Mouse (Mus musculus) mature B cell (primary cell): ENCODE measurements around the gene Egr2.

Experiments
- in situ Hi-C: fragments of 300-500 bp; cut with MboI; formaldehyde crosslinking; loops from 2 replicates; pipeline ENCODE4 v1.14.3; 2019

The Egr2 gene

DNA sequence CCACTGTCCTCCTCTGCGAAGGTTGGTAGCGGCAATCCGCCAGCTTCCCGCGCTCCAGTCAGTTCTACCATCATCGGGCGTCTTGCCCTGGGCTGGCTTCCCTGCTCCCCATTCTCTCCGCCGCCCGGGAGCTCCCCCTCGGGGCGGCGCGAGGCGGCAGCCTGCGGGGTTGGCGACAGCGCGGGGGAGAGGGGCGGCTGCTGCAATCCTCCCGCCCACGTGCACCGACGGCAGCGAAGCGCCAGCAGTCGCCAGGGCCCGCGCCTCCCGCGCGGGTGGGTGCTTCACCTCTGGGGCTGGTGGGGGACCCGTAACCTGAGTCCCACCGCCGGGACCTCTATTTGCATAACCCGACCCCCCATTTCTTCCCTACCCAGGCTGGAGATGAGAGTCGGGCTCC, at the start of gene Egr2:
Gene Egr2, plus strand, starts transcription at position 220 of the 400 bp plus-strand sequence.
- in situ Hi-C loops = loop anchor here (10.0 kb wide), 2 partner anchors 190 to 230 kb away; no protein-coding TSS in a partner anchor

GRCm38 (mm10) chr10:67487496-67487895, 47.8 kb upstream of the Egr2 start:
- in situ Hi-C loops = no loop called here

- in situ Hi-C loops = no loop called here
Observed at GRCm38 (mm10) chr10:67489836-67490235, 45.4 kb upstream of the Egr2 start.

- in situ Hi-C loops = no loop called here
Observed at GRCm38 (mm10) chr10:67490632-67491031, 44.6 kb upstream of the Egr2 start.

GRCm38 (mm10) chr10:67492161-67492571, 43.1 kb upstream of the Egr2 start:
- in situ Hi-C loops = no loop called here

DNA sequence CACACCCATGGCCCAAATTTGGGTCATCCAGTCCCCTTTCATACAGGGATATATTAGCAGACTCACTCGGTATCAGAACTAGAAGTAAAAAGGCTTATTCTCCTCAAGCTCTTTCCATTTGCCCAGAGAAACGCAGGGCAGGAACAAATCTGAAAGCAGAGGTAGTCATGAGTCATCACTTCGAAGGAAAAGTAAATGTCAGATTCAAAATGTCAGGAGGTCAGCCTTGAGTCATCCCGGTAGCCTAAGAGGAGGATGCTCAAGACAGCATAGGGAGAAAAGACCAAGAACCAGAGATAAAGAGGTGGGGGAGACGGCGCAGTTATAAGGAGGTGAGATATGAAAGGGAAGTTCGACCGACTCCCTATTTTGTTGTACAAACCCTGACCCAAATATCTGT, 41.7 kb upstream of the Egr2 start:
- in situ Hi-C loops = no loop called here

GRCm38 (mm10) chr10:67497144-67497892, 38.0 kb upstream of the Egr2 start:
- in situ Hi-C loops = no loop called here

DNA sequence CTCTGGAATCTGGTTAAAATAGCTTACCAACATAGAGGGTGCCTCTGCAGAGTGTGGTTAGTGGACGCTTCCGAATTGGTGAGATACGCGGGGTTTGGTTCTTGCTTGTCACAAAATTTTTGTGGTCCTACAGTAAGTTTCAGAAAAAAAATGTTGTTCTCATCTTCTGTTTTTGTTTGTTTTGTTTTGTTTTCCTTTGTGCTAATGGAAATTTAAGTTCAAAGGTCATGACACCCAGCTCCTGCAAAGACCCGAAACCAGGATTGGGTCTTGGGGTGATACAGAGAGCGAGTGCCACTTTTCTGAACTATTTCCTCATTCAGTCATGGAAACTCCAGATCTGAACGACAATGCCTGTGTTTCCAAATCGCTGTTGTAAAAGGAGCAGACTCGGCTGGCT, 37.3 kb upstream of the Egr2 start:
- in situ Hi-C loops = no loop called here

GRCm38 (mm10) chr10:67503320-67503995, 31.8 kb upstream of the Egr2 start:
- in situ Hi-C loops = no loop called here

- in situ Hi-C loops = no loop called here
Observed at GRCm38 (mm10) chr10:67504046-67504445, 31.2 kb upstream of the Egr2 start.

DNA sequence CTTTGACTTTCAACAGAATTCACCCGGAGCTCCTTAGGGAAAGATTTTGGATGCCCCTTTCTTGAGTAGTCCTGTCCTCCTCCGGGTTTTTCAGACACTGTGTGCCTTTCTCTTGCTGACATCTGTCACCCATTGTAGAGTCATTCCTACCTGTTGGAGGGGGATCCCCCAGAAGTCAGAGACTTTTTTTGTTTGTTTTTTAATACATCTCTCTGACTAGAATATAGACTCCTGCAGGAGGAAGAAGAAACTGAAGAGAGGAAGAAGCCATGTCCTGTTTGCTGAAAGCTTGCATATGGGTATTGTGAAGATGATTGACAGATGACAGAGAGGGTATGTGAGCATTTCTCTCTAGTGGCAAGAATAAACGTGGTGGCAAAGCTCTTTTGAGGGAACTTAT, 30.0 kb upstream of the Egr2 start:
- in situ Hi-C loops = no loop called here

GRCm38 (mm10) chr10:67512211-67512610, 23.1 kb upstream of the Egr2 start:
- in situ Hi-C loops = no loop called here

GRCm38 (mm10) chr10:67512871-67513270, 22.4 kb upstream of the Egr2 start:
- in situ Hi-C loops = no loop called here

GRCm38 (mm10) chr10:67518733-67519132, 16.5 kb upstream of the Egr2 start:
- in situ Hi-C loops = no loop called here

- in situ Hi-C loops = no loop called here
Observed at GRCm38 (mm10) chr10:67524130-67524529, 11.1 kb upstream of the Egr2 start.

- in situ Hi-C loops = no loop called here
Observed at GRCm38 (mm10) chr10:67524694-67525093, 10.6 kb upstream of the Egr2 start.

DNA sequence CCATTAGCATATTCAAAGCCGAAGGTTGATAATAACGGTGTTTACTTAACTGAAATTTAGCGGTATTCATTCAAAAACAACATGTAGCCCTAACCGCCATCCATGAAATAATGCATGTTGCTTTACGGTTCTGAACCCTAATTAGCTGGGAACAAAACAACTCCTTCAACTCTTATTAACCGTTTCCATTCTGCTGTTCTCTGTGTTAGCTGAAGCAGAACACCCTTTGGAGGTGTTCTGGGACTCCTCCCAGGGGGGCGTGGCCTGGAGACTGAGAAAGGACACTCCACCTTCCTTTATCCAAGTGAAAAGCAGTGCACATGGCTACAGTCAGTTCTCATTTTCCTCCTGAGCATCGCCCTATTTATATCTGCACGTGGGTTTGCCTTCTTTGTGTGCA, 8.8 kb upstream of the Egr2 start:
- in situ Hi-C loops = no loop called here

DNA sequence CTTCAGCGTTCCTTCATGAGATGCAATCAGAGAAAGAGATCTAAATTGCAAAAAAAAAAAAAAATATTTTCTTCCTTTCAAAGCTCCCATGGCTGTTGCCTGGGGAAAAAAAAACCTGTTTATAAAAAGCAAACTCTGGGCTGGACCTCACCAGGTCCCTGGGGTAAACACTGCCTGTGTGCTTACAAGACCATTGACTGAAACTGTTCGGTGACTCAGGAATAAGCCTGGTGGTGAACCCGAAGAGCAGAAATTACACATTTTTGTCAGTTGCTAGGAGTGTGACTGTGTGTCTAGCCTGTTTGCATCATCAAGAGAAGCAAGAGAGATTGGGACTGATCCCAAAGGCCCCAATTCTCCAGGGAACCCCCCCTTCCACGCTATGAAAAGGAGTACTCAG, 5.5 kb upstream of the Egr2 start:
- in situ Hi-C loops = loop anchor here (10.0 kb wide), 2 partner anchors 195 to 235 kb away; no protein-coding TSS in a partner anchor

DNA sequence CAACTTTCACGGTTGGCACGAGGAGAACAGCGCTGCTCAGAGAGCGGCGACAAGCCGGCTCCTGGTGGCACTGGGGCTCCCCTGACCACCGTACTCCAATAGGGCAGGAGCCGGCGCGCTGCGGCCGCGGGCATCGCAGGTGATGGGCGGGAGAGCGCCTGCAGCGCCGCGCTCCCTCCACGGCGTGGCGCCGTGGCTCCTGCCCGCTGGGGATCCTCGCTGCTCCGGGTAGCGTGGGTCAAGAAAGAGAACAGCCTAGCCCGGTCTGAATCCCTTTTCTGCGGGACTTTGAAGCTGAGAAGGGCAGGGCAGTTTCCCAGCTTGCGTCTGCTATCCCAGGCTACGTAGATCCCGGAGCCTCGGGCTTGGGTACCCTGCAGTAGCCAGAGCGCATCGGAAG, 697 bp downstream of the Egr2 start:
- in situ Hi-C loops = loop anchor here (10.0 kb wide), 2 partner anchors 189 to 229 kb away; no protein-coding TSS in a partner anchor

- in situ Hi-C loops = loop anchor here (10.0 kb wide), 2 partner anchors 188 to 228 kb away; no protein-coding TSS in a partner anchor
Observed at GRCm38 (mm10) chr10:67536621-67537141, 1.4 kb downstream of the Egr2 start.

DNA sequence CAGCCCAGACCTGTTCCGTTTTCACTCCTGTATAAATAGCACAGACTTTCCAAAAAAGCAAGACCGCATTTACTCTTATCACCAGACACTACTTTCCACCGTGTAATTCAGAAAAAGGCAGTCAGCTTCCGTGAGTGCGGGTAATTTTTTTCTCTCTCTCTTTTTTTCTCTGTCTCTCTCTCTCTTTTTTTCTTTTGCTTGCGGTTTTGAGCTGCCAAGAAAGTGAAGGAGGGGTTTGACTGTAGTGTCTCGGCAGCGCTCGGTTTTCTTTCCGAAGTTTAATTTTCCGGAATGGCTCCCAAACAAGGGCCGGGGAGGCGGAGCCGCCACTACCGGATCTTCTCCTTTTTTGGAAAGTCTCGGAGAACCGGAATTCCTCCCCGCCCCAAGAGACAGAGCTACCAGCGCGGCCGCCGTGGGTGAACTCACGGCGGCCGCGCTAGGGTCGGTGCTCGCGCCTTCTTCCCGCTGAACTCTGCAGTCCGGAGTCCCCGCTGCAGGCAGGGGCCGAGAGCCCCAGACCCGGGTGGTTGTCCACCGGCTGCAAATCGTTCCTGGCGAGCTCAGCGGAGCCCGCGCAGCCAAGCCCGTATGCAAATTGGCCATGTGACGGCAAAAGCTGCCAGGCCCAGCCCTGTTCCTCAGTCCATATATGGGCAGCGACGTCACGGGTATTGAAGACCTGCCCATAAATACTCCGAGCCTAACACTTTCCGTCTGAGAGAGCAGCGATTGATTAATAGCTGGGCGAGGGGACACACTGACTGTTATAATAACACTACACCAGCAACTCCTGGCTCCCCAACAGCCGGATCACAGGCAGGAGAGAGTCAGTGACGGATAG, 2.1 kb downstream of the Egr2 start:
- in situ Hi-C loops = loop anchor here (10.0 kb wide), 2 partner anchors 187 to 227 kb away; no protein-coding TSS in a partner anchor

GRCm38 (mm10) chr10:67538106-67538505, 2.8 kb downstream of the Egr2 start:
- in situ Hi-C loops = loop anchor here (10.0 kb wide), 2 partner anchors 187 to 227 kb away; no protein-coding TSS in a partner anchor
